Mouse (Mus musculus): ENCODE results near the gene Brd9. TPM values are rescaled to one million over a fixed set of nuclear protein-coding genes. Genes with fewer than 3 reads are reported as not detected.

The Brd9 gene
- polyA plus RNA-seq, 1 experiment: 18.9 TPM

GRCm38 (mm10) chr13:73932201-73932600 lies 5.4 kb upstream of the Brd9 start:
- no peaks in the 10 kb centered on the region for H3K27me3 ChIP-seq (ENCODE audit: control insufficient read depth, insufficient read depth, low read length)
- peaks cover 4% of the 10 kb centered on the region; the same call in 1 of the 2 replicates for H3K4me1 ChIP-seq (ENCODE audit: control insufficient read depth, insufficient read depth, insufficient read length, low read length)
- H3K36me3 ChIP-seq (ENCODE audit: control insufficient read depth, insufficient read depth, low read length): peaks cover 15% of the 10 kb centered on the region
- TF ChIP-seq CTCF (IDR thresholded peaks at IDR 0.05; ENCODE audit: extremely low read depth, insufficient read length, insufficient replicate concordance, low read depth, low read length): no peak
- TF ChIP-seq POLR2A (IDR thresholded peaks at IDR 0.05; ENCODE audit: low read depth, low read length): no peak
- H3K4me3 ChIP-seq (ENCODE audit: low read depth, low read length): no peak overlapping the region
- no peak overlapping the region for H3K27ac ChIP-seq (ENCODE audit: insufficient read depth, low read depth, low read length)
- WGBS: 93% methylated on average over 10 of the region's 10 CpGs

GRCm38 (mm10) chr13:73936938-73937320 lies 682 bp upstream of the Brd9 start:
- Histone ChIP-seq H3K4me3 (ENCODE audit: low read depth, low read length) (peak overlapping the region; percentile 75), H3K27ac (ENCODE audit: insufficient read depth, low read depth, low read length) (no peak overlapping the region), H3K4me1 (ENCODE audit: control insufficient read depth, insufficient read depth, insufficient read length, low read length) (peaks cover 13% of the 10 kb centered on the region; the same call in 1 of the 2 replicates), H3K27me3 (ENCODE audit: control insufficient read depth, insufficient read depth, low read length) (no peaks in the 10 kb centered on the region), H3K36me3 (ENCODE audit: control insufficient read depth, insufficient read depth, low read length) (peaks cover 9% of the 10 kb centered on the region; the same call in 1 of the 2 replicates)
- TF ChIP-seq POLR2A (IDR thresholded peaks at IDR 0.05; ENCODE audit: low read depth, low read length) (no peak), CTCF (IDR thresholded peaks at IDR 0.05; ENCODE audit: extremely low read depth, insufficient read length, insufficient replicate concordance, low read depth, low read length) (no peak)
- WGBS: 12% methylated on average over 5 of the region's 5 CpGs

GRCm38 (mm10) chr13:73938177-73938560 lies 558 bp downstream of the Brd9 start:
- TF ChIP-seq POLR2A (IDR thresholded peaks at IDR 0.05; ENCODE audit: low read depth, low read length): no peak
- no peak for TF ChIP-seq CTCF (IDR thresholded peaks at IDR 0.05; ENCODE audit: extremely low read depth, insufficient read length, insufficient replicate concordance, low read depth, low read length)
- H3K27me3 ChIP-seq (ENCODE audit: control insufficient read depth, insufficient read depth, low read length): no peaks in the 10 kb centered on the region
- peak overlapping the region; percentile 32; the same call in 1 of the 2 replicates for H3K27ac ChIP-seq (ENCODE audit: insufficient read depth, low read depth, low read length)
- peaks cover 15% of the 10 kb centered on the region for H3K36me3 ChIP-seq (ENCODE audit: control insufficient read depth, insufficient read depth, low read length)
- peak overlapping the region; percentile 75 for H3K4me3 ChIP-seq (ENCODE audit: low read depth, low read length)
- peaks cover 13% of the 10 kb centered on the region; the same call in 1 of the 2 replicates for H3K4me1 ChIP-seq (ENCODE audit: control insufficient read depth, insufficient read depth, insufficient read length, low read length)
- WGBS: 12% methylated on average over 13 of the region's 13 CpGs

- H3K27ac ChIP-seq (ENCODE audit: insufficient read depth, low read depth, low read length): no peak overlapping the region
- peaks cover 13% of the 10 kb centered on the region; the same call in 1 of the 2 replicates for H3K4me1 ChIP-seq (ENCODE audit: control insufficient read depth, insufficient read depth, insufficient read length, low read length)
- TF ChIP-seq POLR2A (IDR thresholded peaks at IDR 0.05; ENCODE audit: low read depth, low read length): no peak
- 90% methylated on average over 5 of the region's 5 CpGs for WGBS
- H3K36me3 ChIP-seq (ENCODE audit: control insufficient read depth, insufficient read depth, low read length): peaks cover 24% of the 10 kb centered on the region
- H3K27me3 ChIP-seq (ENCODE audit: control insufficient read depth, insufficient read depth, low read length): no peaks in the 10 kb centered on the region
- no peak overlapping the region for H3K4me3 ChIP-seq (ENCODE audit: low read depth, low read length)
Observed at GRCm38 (mm10) chr13:73939101-73939500, 1.5 kb downstream of the Brd9 start.

GRCm38 (mm10) chr13:73944606-73945005 lies 7.0 kb downstream of the Brd9 start:
- H3K36me3 ChIP-seq (ENCODE audit: control insufficient read depth, insufficient read depth, low read length): peaks cover 61% of the 10 kb centered on the region
- WGBS: 83% methylated on average over 9 of the region's 9 CpGs
- H3K4me1 ChIP-seq (ENCODE audit: control insufficient read depth, insufficient read depth, insufficient read length, low read length): no peaks in the 10 kb centered on the region
- no peak overlapping the region for H3K27ac ChIP-seq (ENCODE audit: insufficient read depth, low read depth, low read length)
- no peaks in the 10 kb centered on the region for H3K27me3 ChIP-seq (ENCODE audit: control insufficient read depth, insufficient read depth, low read length)
- TF ChIP-seq CTCF (IDR thresholded peaks at IDR 0.05; ENCODE audit: extremely low read depth, insufficient read length, insufficient replicate concordance, low read depth, low read length): no peak
- no peak overlapping the region for H3K4me3 ChIP-seq (ENCODE audit: low read depth, low read length)

- Histone ChIP-seq H3K27me3 (ENCODE audit: control insufficient read depth, insufficient read depth, low read length) (no peaks in the 10 kb centered on the region), H3K4me1 (ENCODE audit: control insufficient read depth, insufficient read depth, insufficient read length, low read length) (no peaks in the 10 kb centered on the region), H3K36me3 (ENCODE audit: control insufficient read depth, insufficient read depth, low read length) (peaks cover 72% of the 10 kb centered on the region), H3K27ac (ENCODE audit: insufficient read depth, low read depth, low read length) (no peak overlapping the region), H3K4me3 (ENCODE audit: low read depth, low read length) (no peak overlapping the region)
- TF ChIP-seq POLR2A (IDR thresholded peaks at IDR 0.05; ENCODE audit: low read depth, low read length) (no peak), CTCF (IDR thresholded peaks at IDR 0.05; ENCODE audit: extremely low read depth, insufficient read length, insufficient replicate concordance, low read depth, low read length) (no peak)
- 89% methylated on average over 1 of the region's 1 CpGs for WGBS
Observed at GRCm38 (mm10) chr13:73953551-73954130, 16.0 kb downstream of the Brd9 start.

- 76% methylated on average over 6 of the region's 6 CpGs for WGBS
- Histone ChIP-seq H3K4me3 (ENCODE audit: low read depth, low read length) (no peak overlapping the region), H3K27ac (ENCODE audit: insufficient read depth, low read depth, low read length) (no peak overlapping the region), H3K27me3 (ENCODE audit: control insufficient read depth, insufficient read depth, low read length) (no peaks in the 10 kb centered on the region), H3K36me3 (ENCODE audit: control insufficient read depth, insufficient read depth, low read length) (peaks cover 72% of the 10 kb centered on the region), H3K4me1 (ENCODE audit: control insufficient read depth, insufficient read depth, insufficient read length, low read length) (no peaks in the 10 kb centered on the region)
- TF ChIP-seq CTCF (IDR thresholded peaks at IDR 0.05; ENCODE audit: extremely low read depth, insufficient read length, insufficient replicate concordance, low read depth, low read length) (no peak), POLR2A (IDR thresholded peaks at IDR 0.05; ENCODE audit: low read depth, low read length) (no peak)
Observed at GRCm38 (mm10) chr13:73954666-73955065, 17.1 kb downstream of the Brd9 start.

Data from small intestine, adult 2 months (tissue).